In the genomic region with DNA sequence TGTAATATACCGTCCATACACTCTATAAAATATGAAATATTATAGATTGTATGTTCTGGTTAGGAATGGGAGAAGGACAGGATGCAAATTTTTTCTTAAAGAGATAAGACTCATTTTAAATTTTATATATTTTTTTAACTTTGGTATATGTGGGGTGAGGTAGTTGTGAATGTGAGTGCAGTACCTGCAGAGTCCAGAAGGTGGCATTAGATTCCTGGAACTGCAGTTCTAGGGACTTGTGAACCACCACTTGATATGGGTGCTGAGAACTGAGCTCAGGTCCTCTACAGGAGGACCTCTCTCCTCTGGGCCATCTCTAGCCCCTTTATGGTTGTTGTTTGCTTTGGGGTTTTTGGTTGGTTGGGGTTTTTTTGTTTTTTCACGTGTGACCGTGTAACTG, we compare ENCODE assay signal across 14 mouse cellular contexts. TPM values are rescaled to one million over a fixed set of nuclear protein-coding genes. Genes with fewer than 3 reads are reported as not detected.
DNase-seq lines count a peak whose midpoint lies in the region; ATAC-seq and TF ChIP-seq lines count a peak whose summit lies in the region.
"Had no signal": no experiment of that assay in that cellular context is flagged by ENCODE, and none has a peak within 500 bp of the region (broad histone marks: within the 10 kb centered on the region; RNA-seq: fewer than 3 reads in every experiment).

No protein-coding gene starts in this region.

- H3K9ac ChIP-seq in lung, embryonic 14.5 days: no peak overlapping the region
- no peak overlapping the region for H3K9ac ChIP-seq in stomach, postnatal 0 days (ENCODE audit: low read length)
- H3K9ac ChIP-seq: forebrain, embryonic 13.5 days; hindbrain, embryonic 12.5 days; limb, embryonic 12.5 days had no signal

- no peak overlapping the region for H3K4me2 ChIP-seq in lung, embryonic 14.5 days
- no peak overlapping the region for H3K4me2 ChIP-seq in stomach, postnatal 0 days (replicated peaks; ENCODE audit: low read depth)
- H3K4me2 ChIP-seq: forebrain, embryonic 13.5 days; hindbrain, embryonic 12.5 days; limb, embryonic 12.5 days had no signal

- peak; percentile 26 for DNase-seq in lung, embryonic 14.5 days
- DNase-seq in lung, postnatal 36 days: no peak
- peak; percentile 62 for DNase-seq in ZHBTc4 (ENCODE audit: low read depth, low spot score)
- DNase-seq in stomach, postnatal 0 days (ENCODE audit: low spot score): no peak
- no peak for DNase-seq in cerebellum, adult 11 months
- no peak for DNase-seq in adrenal gland, postnatal 4 days (ENCODE audit: low spot score in 2 of 2)
- DNase-seq: cerebellum, adult 11-12 months had no signal

- H3K9me3 ChIP-seq in lung, embryonic 14.5 days (ENCODE audit: low read depth, low read length): no peaks in the 10 kb centered on the region; the same call in 1 of the 2 replicates
- no peaks in the 10 kb centered on the region for H3K9me3 ChIP-seq in E14TG2a.4 (ENCODE audit: low read length)
- no peaks in the 10 kb centered on the region for H3K9me3 ChIP-seq in stomach, postnatal 0 days (ENCODE audit: control insufficient read depth, low read length)
- H3K9me3 ChIP-seq: forebrain, embryonic 13.5 days; hindbrain, embryonic 12.5 days had no signal

- H3K4me3 ChIP-seq in lung, embryonic 14.5 days (ENCODE audit: low read depth, low read length): no peak overlapping the region
- H3K4me3 ChIP-seq in E14TG2a.4 (replicated peaks; ENCODE audit: low read length): no peak overlapping the region
- no peak overlapping the region for H3K4me3 ChIP-seq in stomach, postnatal 0 days (ENCODE audit: low read depth, low read length)
- H3K4me3 ChIP-seq: embryonic facial prominence, embryonic 10.5 days; forebrain, embryonic 13.5 days; hindbrain, embryonic 12.5 days; limb, embryonic 12.5 days; myocyte had no signal

- no peak for ATAC-seq in lung, embryonic 14.5 days (ENCODE audit: insufficient read depth)
- no peak for ATAC-seq in stomach, postnatal 0 days (ENCODE audit: low FRiP score, low TSS enrichment)
- ATAC-seq: forebrain, embryonic 13.5 days had no signal

- WGBS in lung, embryonic 14.5 days: 98% methylated on average over 3 of the region's 3 CpGs
- WGBS in stomach, postnatal 0 days: 81% methylated on average over 3 of the region's 3 CpGs

- TF ChIP-seq EP300 in stomach, postnatal 0 days (optimal IDR thresholded peaks at IDR 0.05): no peak

- H3K36me3 ChIP-seq in lung, embryonic 14.5 days (ENCODE audit: insufficient read depth): peaks cover 34% of the 10 kb centered on the region
- peaks cover 38% of the 10 kb centered on the region for H3K36me3 ChIP-seq in E14TG2a.4 (ENCODE audit: insufficient read depth, low read length)
- H3K36me3 ChIP-seq in stomach, postnatal 0 days (ENCODE audit: control insufficient read depth, insufficient read depth, low read length): peaks cover 2% of the 10 kb centered on the region; the same call in 1 of the 2 replicates

- H3K27ac ChIP-seq in lung, embryonic 14.5 days (ENCODE audit: low read depth): no peak overlapping the region
- H3K27ac ChIP-seq in stomach, postnatal 0 days (replicated peaks): no peak overlapping the region
- H3K27ac ChIP-seq: embryonic facial prominence, embryonic 10.5 days; forebrain, embryonic 13.5 days; hindbrain, embryonic 12.5 days; limb, embryonic 12.5 days; macrophage had no signal

- peak; percentile 42 for TF ChIP-seq CTCF in lung, embryonic 14.5 days (IDR thresholded peaks at IDR 0.05; ENCODE audit: low read depth)
- TF ChIP-seq CTCF in E14TG2a.4 (conservative IDR thresholded peaks at IDR 0.05; ENCODE audit: low read length): peak; percentile 72
- TF ChIP-seq CTCF in stomach, postnatal 0 days (IDR thresholded peaks at IDR 0.05; ENCODE audit: low read depth): peak; percentile 46

- H3K27me3 ChIP-seq in lung, embryonic 14.5 days (ENCODE audit: insufficient read depth, low read length): no peaks in the 10 kb centered on the region
- H3K27me3 ChIP-seq in E14TG2a.4 (ENCODE audit: insufficient read depth, low read length): no peaks in the 10 kb centered on the region
- no peaks in the 10 kb centered on the region for H3K27me3 ChIP-seq in stomach, postnatal 0 days (ENCODE audit: control insufficient read depth, insufficient read depth, low read length)
- H3K27me3 ChIP-seq: forebrain, embryonic 13.5 days; hindbrain, embryonic 12.5 days; limb, embryonic 12.5 days had no signal

- H3K4me1 ChIP-seq in lung, embryonic 14.5 days (ENCODE audit: insufficient read depth): no peaks in the 10 kb centered on the region
- H3K4me1 ChIP-seq in E14TG2a.4 (replicated peaks; ENCODE audit: low read depth, low read length): peaks cover 22% of the 10 kb centered on the region
- no peaks in the 10 kb centered on the region for H3K4me1 ChIP-seq in stomach, postnatal 0 days (replicated peaks; ENCODE audit: control insufficient read depth, insufficient read depth)
- H3K4me1 ChIP-seq: embryonic facial prominence, embryonic 10.5 days; forebrain, embryonic 13.5 days; hindbrain, embryonic 12.5 days; limb, embryonic 12.5 days had no signal

RNA-seq across cellular contexts. Expression of a gene that starts 19.4 kb away (rescaled TPM):
- polyA plus RNA-seq in lung, embryonic 14.5 days (2014; fragmentation: Nextera tagmentation; extraction: Ambion mirVana): 104 and 109 TPM in 2 replicates
- 32.0 and 37.4 TPM in 2 replicates for polyA plus RNA-seq in stomach, postnatal 0 days (2015; fragmentation: Nextera tagmentation; extraction: Ambion mirVana)
- 10 to 100 TPM; 21.5 to 22.3 TPM for total RNA-seq in adrenal gland, postnatal 4 days (2021)

RNA-seq across cellular contexts. Expression of a gene that starts 19.4 kb away (rescaled TPM):
- polyA plus RNA-seq in lung, embryonic 14.5 days (2014; fragmentation: Nextera tagmentation; extraction: Ambion mirVana): 17.8 and 22.1 TPM in 2 replicates
- polyA plus RNA-seq in stomach, postnatal 0 days (2015; fragmentation: Nextera tagmentation; extraction: Ambion mirVana): 2.2 and 2.5 TPM in 2 replicates
- 1 to 10 TPM; 7.7 to 8.0 TPM for total RNA-seq in adrenal gland, postnatal 4 days (2021)

RNA-seq across cellular contexts. Expression of a gene that starts 34.7 kb away (rescaled TPM):
- polyA plus RNA-seq in lung, embryonic 14.5 days (2014; fragmentation: Nextera tagmentation; extraction: Ambion mirVana): 55.6 and 60.4 TPM in 2 replicates
- polyA plus RNA-seq in stomach, postnatal 0 days (2015; fragmentation: Nextera tagmentation; extraction: Ambion mirVana): 69.4 and 70.0 TPM in 2 replicates
- 10 to 100 TPM; 58.0 to 58.9 TPM for total RNA-seq in adrenal gland, postnatal 4 days (2021)

Comparison
In these comparisons a context has a peak if more than half of its experiments do, and no peak if none do; other contexts are left out.
1. DNase-seq: peak in lung, embryonic 14.5 days (single experiment) and ZHBTc4 (single experiment); none in lung, postnatal 36 days (single experiment), stomach, postnatal 0 days (single experiment), cerebellum, adult 11 months (single experiment) and adrenal gland, postnatal 4 days (0 of 2).
2. Peak in every context shown above with its lines, with median percentiles within 50 percentile points of each other: CTCF ChIP-seq.